22 mouse cellular contexts compared by ENCODE assay signal in the genomic region with DNA sequence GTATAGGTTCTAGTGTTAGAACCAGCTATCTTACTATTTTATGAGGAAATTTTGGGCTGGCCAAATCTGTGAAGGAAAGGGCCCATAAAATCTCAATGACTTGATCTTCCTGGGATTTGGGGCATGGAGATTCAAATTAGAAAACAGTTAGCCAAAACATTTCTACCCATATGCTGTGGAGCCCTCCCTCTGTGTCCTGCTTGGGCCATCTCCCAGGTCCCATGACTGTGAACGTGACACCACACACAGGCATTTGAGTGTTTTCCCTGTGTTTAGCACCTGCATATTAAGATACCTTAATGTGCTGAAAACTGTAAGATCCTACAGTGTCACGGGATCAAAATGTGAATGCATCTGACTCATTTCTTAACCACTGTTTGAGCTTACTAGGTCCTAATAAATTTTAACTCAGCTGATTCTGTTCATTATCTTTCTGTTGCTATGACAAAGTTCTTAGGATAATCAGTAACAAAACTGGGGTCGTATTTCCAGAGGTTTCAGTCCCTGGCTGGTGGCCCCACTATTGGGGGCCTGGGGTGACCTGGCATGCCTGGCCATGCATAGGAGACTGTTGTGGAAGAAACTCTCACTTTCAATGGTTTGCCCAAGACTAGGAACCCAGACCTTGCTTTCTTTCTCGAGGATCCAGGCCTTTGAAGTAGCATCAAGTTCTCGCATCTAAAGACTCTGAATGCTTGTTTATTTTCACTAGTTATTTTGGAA.
"Had no signal": no experiment of that assay in that cellular context is flagged by ENCODE, and none has a peak within 500 bp of the region (broad histone marks: within the 10 kb centered on the region; RNA-seq: fewer than 3 reads in every experiment).

No protein-coding gene starts in this region.

- H3K4me2 ChIP-seq: limb, embryonic 13.5 days; liver, embryonic 12.5 days; liver, embryonic 15.5 days; lung, embryonic 15.5 days; midbrain, embryonic 12.5 days; midbrain, embryonic 15.5 days; neural tube, embryonic 12.5 days; neural tube, embryonic 15.5 days had no signal

- H3K9me3 ChIP-seq: limb, embryonic 13.5 days; liver, embryonic 12.5 days; liver, embryonic 15.5 days; lung, embryonic 15.5 days; midbrain, embryonic 12.5 days; midbrain, embryonic 15.5 days; neural tube, embryonic 12.5 days; neural tube, embryonic 15.5 days had no signal

- ATAC-seq: liver, embryonic 12.5 days; midbrain, embryonic 15.5 days had no signal

- H3K27me3 ChIP-seq: limb, embryonic 13.5 days; liver, embryonic 12.5 days; liver, embryonic 15.5 days; lung, embryonic 15.5 days; midbrain, embryonic 12.5 days; midbrain, embryonic 15.5 days; neural tube, embryonic 12.5 days; neural tube, embryonic 15.5 days had no signal

- H3K4me1 ChIP-seq: limb, embryonic 13.5 days; liver, embryonic 12.5 days; liver, embryonic 15.5 days; lung, embryonic 15.5 days; midbrain, embryonic 12.5 days; midbrain, embryonic 15.5 days had no signal

- H3K36me3 ChIP-seq: limb, embryonic 13.5 days; liver, embryonic 15.5 days; lung, embryonic 15.5 days; midbrain, embryonic 15.5 days had no signal

- H3K4me3 ChIP-seq: limb, embryonic 13.5 days; liver, embryonic 12.5 days; liver, embryonic 15.5 days; lung, embryonic 15.5 days; midbrain, embryonic 12.5 days; midbrain, embryonic 15.5 days; neural tube, embryonic 12.5 days; neural tube, embryonic 15.5 days had no signal

- H3K9ac ChIP-seq: limb, embryonic 13.5 days; liver, embryonic 12.5 days; liver, embryonic 15.5 days; lung, embryonic 15.5 days; midbrain, embryonic 12.5 days; midbrain, embryonic 15.5 days; neural tube, embryonic 12.5 days; neural tube, embryonic 15.5 days had no signal

- DNase-seq: kidney, adult 2 months; kidney, postnatal 25 days; liver; lung, adult 18-20 months; lung, postnatal 14 days; right cerebral cortex, adult 18-20 months; right cerebral cortex, postnatal 14 days; right cerebral cortex, postnatal 4 days; thymus, adult 2 months; thymus, postnatal 14 days; thymus, postnatal 4 days had no signal

- H3K27ac ChIP-seq: kidney, postnatal 0 days; limb, embryonic 13.5 days; liver, embryonic 12.5 days; liver, embryonic 15.5 days; lung, embryonic 15.5 days; macrophage; midbrain, embryonic 12.5 days; midbrain, embryonic 15.5 days; neural tube, embryonic 12.5 days; stomach, postnatal 0 days had no signal
